10 mouse cellular contexts compared by ENCODE assay signal in genomic region chr5:120522649-120523048, GRCm38 (mm10). TPM values are rescaled to one million over a fixed set of nuclear protein-coding genes. Genes with fewer than 3 reads are reported as not detected.
DNase-seq lines count a peak whose midpoint lies in the region; ATAC-seq and TF ChIP-seq lines count a peak whose summit lies in the region.
"Had no signal": no experiment of that assay in that cellular context is flagged by ENCODE, and none has a peak within 500 bp of the region (broad histone marks: within the 10 kb centered on the region; RNA-seq: fewer than 3 reads in every experiment).

No protein-coding gene starts in this region.

- peak; percentile 69 for TF ChIP-seq CTCF in kidney, postnatal 0 days (IDR thresholded peaks at IDR 0.05; ENCODE audit: low read depth)

- no peaks in the 10 kb centered on the region for H3K9me3 ChIP-seq in kidney, postnatal 0 days (replicated peaks; ENCODE audit: low read length)
- H3K9me3 ChIP-seq in kidney, embryonic 14.5 days (ENCODE audit: control insufficient read depth, low read length) = no peaks in the 10 kb centered on the region
- H3K9me3 ChIP-seq: heart, embryonic 13.5 days; liver, embryonic 13.5 days had no signal

- no peaks in the 10 kb centered on the region for H3K4me1 ChIP-seq in kidney, postnatal 0 days (replicated peaks; ENCODE audit: insufficient read depth, low read length)
- H3K4me1 ChIP-seq in kidney, embryonic 14.5 days (ENCODE audit: control insufficient read depth, insufficient read depth, low read length) = 0 out of 2 replicates have a peak, but pooled peaks cover 2% of the 10 kb centered on the region

- H3K4me2 ChIP-seq in kidney, postnatal 0 days (ENCODE audit: low read length) = no peak overlapping the region
- H3K4me2 ChIP-seq in kidney, embryonic 14.5 days (replicated peaks; ENCODE audit: low read depth, low read length) = no peak overlapping the region
- H3K4me2 ChIP-seq: heart, embryonic 13.5 days; liver, embryonic 13.5 days had no signal

- DNase-seq in kidney, postnatal 0 days (ENCODE audit: low spot score) = peak; percentile 16
- DNase-seq in NIH3T3 (ENCODE audit: low read depth) = peak; percentile 56
- DNase-seq in kidney, postnatal 14 days = peak; percentile 47
- peak; percentile 67 for DNase-seq in splenic B cell, adult 2 months (ENCODE audit: low read depth, low spot score)
- no peak for DNase-seq in urinary bladder, postnatal 36 days (ENCODE audit: low spot score in 2 of 2)
- DNase-seq in left cerebral cortex, postnatal 10 days (ENCODE audit: extremely low spot score in 1 of 2, low spot score in 2 of 2) = no peak
- DNase-seq in gastrocnemius, postnatal 14 days = no peak
- DNase-seq: liver, embryonic 13.5 days had no signal

- H3K36me3 ChIP-seq in kidney, postnatal 0 days (ENCODE audit: insufficient read depth, low read length) = peaks cover 27% of the 10 kb centered on the region; the same call in 1 of the 2 replicates
- peaks cover 10% of the 10 kb centered on the region for H3K36me3 ChIP-seq in kidney, embryonic 14.5 days (ENCODE audit: control insufficient read depth, insufficient read depth, low read length)
- H3K36me3 ChIP-seq in splenic B cell, adult 2 months (ENCODE audit: control insufficient read depth, insufficient read depth, low read length, poor library complexity, severe bottlenecking) = no peaks in the 10 kb centered on the region; the same call in 1 of the 2 replicates

- H3K27me3 ChIP-seq in kidney, postnatal 0 days (ENCODE audit: insufficient read depth, low read length) = no peaks in the 10 kb centered on the region
- H3K27me3 ChIP-seq in kidney, embryonic 14.5 days (ENCODE audit: control insufficient read depth, insufficient read depth, low read length) = no peaks in the 10 kb centered on the region
- H3K27me3 ChIP-seq in splenic B cell, adult 2 months (ENCODE audit: control insufficient read depth, insufficient read depth, low read length, poor library complexity, severe bottlenecking) = no peaks in the 10 kb centered on the region
- H3K27me3 ChIP-seq: heart, embryonic 13.5 days; liver, embryonic 13.5 days had no signal

- 84% methylated on average over 3 of the region's 3 CpGs for WGBS in kidney, postnatal 0 days
- 84% methylated on average over 3 of the region's 3 CpGs for WGBS in kidney, embryonic 14.5 days

- no peak overlapping the region for H3K9ac ChIP-seq in kidney, postnatal 0 days (ENCODE audit: low read depth, low read length)
- H3K9ac ChIP-seq in kidney, embryonic 14.5 days (ENCODE audit: low read depth, low read length) = no peak overlapping the region
- H3K9ac ChIP-seq: heart, embryonic 13.5 days; liver, embryonic 13.5 days had no signal

- no peak overlapping the region for H3K27ac ChIP-seq in kidney, postnatal 0 days
- H3K27ac ChIP-seq in kidney, embryonic 14.5 days (ENCODE audit: low read depth, low read length) = no peak overlapping the region
- H3K27ac ChIP-seq: heart, embryonic 13.5 days; liver, embryonic 13.5 days had no signal

- intact Hi-C loops in left cerebral cortex, postnatal 10 days (cut with DNase I) = no loop called here
- intact Hi-C loops in gastrocnemius, postnatal 14 days (cut with DNase I; ENCODE audit: low total_unique reads) = loop anchor here (5.0 kb wide), 2 partner anchors 35 to 80 kb away; no protein-coding TSS in a partner anchor

- no peak overlapping the region for H3K4me3 ChIP-seq in kidney, postnatal 0 days (replicated peaks; ENCODE audit: low read depth, low read length)
- no peak overlapping the region for H3K4me3 ChIP-seq in kidney, embryonic 14.5 days (ENCODE audit: low read length)
- H3K4me3 ChIP-seq: heart, embryonic 13.5 days; liver, embryonic 13.5 days had no signal

- ATAC-seq in kidney, postnatal 0 days (replicated peaks; ENCODE audit: low FRiP score, low read depth) = no peak
- no peak for ATAC-seq in kidney, embryonic 14.5 days (ENCODE audit: low FRiP score, low TSS enrichment)

RNA-seq across cellular contexts. Expression of gene Slc8b1, which starts 11.7 kb away (rescaled TPM):
- polyA plus RNA-seq in kidney, postnatal 0 days (2015; fragmentation: Nextera tagmentation; extraction: Ambion mirVana) = 9.5 and 9.8 TPM in 2 replicates
- polyA plus RNA-seq in kidney, embryonic 14.5 days (2014; fragmentation: Nextera tagmentation; extraction: Ambion mirVana) = 4.5 and 6.0 TPM in 2 replicates
- 1 to 10 TPM; 3.5 to 4.0 TPM for total RNA-seq in left cerebral cortex, postnatal 10 days (2021)
- total RNA-seq in gastrocnemius, postnatal 14 days (2021) = 10 to 100 TPM; 12.5 to 13.0 TPM

RNA-seq across cellular contexts. Expression of gene Plbd2, which starts 19.2 kb away (rescaled TPM):
- 73.7 and 78.2 TPM in 2 replicates for polyA plus RNA-seq in kidney, postnatal 0 days (2015; fragmentation: Nextera tagmentation; extraction: Ambion mirVana)
- 41.5 and 44.5 TPM in 2 replicates for polyA plus RNA-seq in kidney, embryonic 14.5 days (2014; fragmentation: Nextera tagmentation; extraction: Ambion mirVana)
- total RNA-seq in left cerebral cortex, postnatal 10 days (2021) = 10 to 100 TPM; 70.6 to 71.5 TPM
- total RNA-seq in gastrocnemius, postnatal 14 days (2021) = 10 to 100 TPM; 31.7 to 34.3 TPM

RNA-seq across cellular contexts. Expression of gene Sds, which starts 46.3 kb away (rescaled TPM):
- polyA plus RNA-seq in kidney, postnatal 0 days (2015; fragmentation: Nextera tagmentation; extraction: Ambion mirVana) = not detected in 2 replicates
- polyA plus RNA-seq in kidney, embryonic 14.5 days (2014; fragmentation: Nextera tagmentation; extraction: Ambion mirVana) = not detected in 2 replicates
- total RNA-seq in left cerebral cortex, postnatal 10 days (2021) = not detected
- not detected for total RNA-seq in gastrocnemius, postnatal 14 days (2021)
- polyA plus RNA-seq: heart, embryonic 13.5 days; liver, embryonic 13.5 days had no signal

RNA-seq across cellular contexts. Expression of gene Sdsl, which starts 50.0 kb away (rescaled TPM):
- polyA plus RNA-seq in kidney, postnatal 0 days (2015; fragmentation: Nextera tagmentation; extraction: Ambion mirVana) = 12.0 and 13.3 TPM in 2 replicates
- polyA plus RNA-seq in kidney, embryonic 14.5 days (2014; fragmentation: Nextera tagmentation; extraction: Ambion mirVana) = 10.5 and 12.5 TPM in 2 replicates
- 1 to 10 TPM; 5.0 to 5.3 TPM for total RNA-seq in left cerebral cortex, postnatal 10 days (2021)
- under 1 TPM; 0.40 to 0.55 TPM for total RNA-seq in gastrocnemius, postnatal 14 days (2021)

Comparison
In these comparisons a context has a peak if more than half of its experiments do, and no peak if none do; other contexts are left out.
1. DNase-seq: peak in kidney, postnatal 0 days (single experiment), NIH3T3 (single experiment), kidney, postnatal 14 days (single experiment) and splenic B cell, adult 2 months (single experiment); none in urinary bladder, postnatal 36 days (0 of 2), left cerebral cortex, postnatal 10 days (0 of 2) and gastrocnemius, postnatal 14 days (single experiment).